Mouse (Mus musculus): ENCODE results near the gene Gm20825.
"Not testable (repeated sequence)": the region's sequence is repeated elsewhere in the genome, so short reads cannot be mapped to it uniquely, and the experiment has no call there.

The Gm20825 gene

DNA sequence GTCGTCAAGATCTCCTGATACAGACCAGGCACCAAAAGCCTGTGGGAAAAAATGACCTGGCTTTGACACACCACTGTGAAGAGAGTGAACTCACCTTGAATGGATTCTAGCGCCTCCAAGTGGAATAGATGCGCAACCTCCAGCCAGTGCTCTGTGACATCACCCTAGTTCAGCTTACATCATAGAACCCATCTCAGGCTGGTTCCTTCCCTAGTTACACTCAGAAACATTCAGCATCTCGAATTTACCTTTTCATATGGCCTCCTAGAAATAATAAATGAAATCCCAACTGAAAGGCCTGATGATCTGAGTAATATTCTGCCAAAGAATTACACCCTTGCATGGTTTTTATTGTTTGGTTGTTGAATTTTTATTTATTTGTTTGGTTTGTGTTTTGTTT is at the start of gene Gm20825:
TSS of gene Gm20825 (minus strand) at position 101 of the 400 bp plus-strand sequence.
- DNase-seq (ENCODE audit: low spot score), result not testable (repeated sequence)

All from layer of hippocampus, adult 9-10 months (tissue).